8 mouse cellular contexts compared by ENCODE assay signal in genomic region chr5:36747794-36748535, GRCm38 (mm10). TPM values are rescaled to one million over a fixed set of nuclear protein-coding genes. Genes with fewer than 3 reads are reported as not detected.
A peak's percentile ranks its signal among the peaks of the same experiment; 100 is the strongest.
DNase-seq lines count a peak whose midpoint lies in the region; ATAC-seq and TF ChIP-seq lines count a peak whose summit lies in the region.

No protein-coding gene starts in this region.

- peak; percentile 80 for ATAC-seq in lung, embryonic 14.5 days (ENCODE audit: insufficient read depth)
- peak; percentile 53 for ATAC-seq in granulocyte monocyte progenitor cell, adult 5-6 weeks (replicated peaks; ENCODE audit: poor library complexity, severe bottlenecking)
- peak; percentile 78 for ATAC-seq in liver, embryonic 13.5 days (ENCODE audit: low read depth)
- peak; percentile 27; the same call in 1 of the 2 replicates for ATAC-seq in stomach, embryonic 15.5 days (ENCODE audit: insufficient read depth, low FRiP score, low read depth)

- H3K4me3 ChIP-seq in lung, embryonic 14.5 days (ENCODE audit: low read depth, low read length): peak overlapping the region; percentile 93
- peak overlapping the region; percentile 100 for H3K4me3 ChIP-seq in brown adipose tissue, adult 24 weeks (ENCODE audit: insufficient read depth, low read depth, low read length)
- peak overlapping the region; percentile 97 for H3K4me3 ChIP-seq in liver, embryonic 13.5 days (replicated peaks)
- peak overlapping the region; percentile 91 for H3K4me3 ChIP-seq in stomach, embryonic 15.5 days (replicated peaks)

- no peak overlapping the region for H3K27ac ChIP-seq in lung, embryonic 14.5 days (ENCODE audit: low read depth)
- peak overlapping the region; percentile 69 for H3K27ac ChIP-seq in brown adipose tissue, adult 24 weeks (replicated peaks; ENCODE audit: low read depth, low read length)
- H3K27ac ChIP-seq in liver, embryonic 13.5 days: peak overlapping the region; percentile 77
- no peak overlapping the region for H3K27ac ChIP-seq in stomach, embryonic 15.5 days

- no peaks in the 10 kb centered on the region for H3K9me3 ChIP-seq in lung, embryonic 14.5 days (ENCODE audit: low read depth, low read length)
- H3K9me3 ChIP-seq in liver, embryonic 13.5 days (replicated peaks): no peaks in the 10 kb centered on the region
- H3K9me3 ChIP-seq in stomach, embryonic 15.5 days: no peaks in the 10 kb centered on the region

- DNase-seq in lung, embryonic 14.5 days: no peak
- no peak for DNase-seq in lung, postnatal 25 days (ENCODE audit: low spot score)
- no peak for DNase-seq in liver, embryonic 13.5 days
- DNase-seq in adrenal gland, adult 18-20 months (ENCODE audit: low spot score in 2 of 2): no peak
- DNase-seq in adrenal gland, postnatal 25 days: no peak

- no peak for TF ChIP-seq CTCF in lung, embryonic 14.5 days (IDR thresholded peaks at IDR 0.05; ENCODE audit: low read depth)

- WGBS in lung, embryonic 14.5 days: 2% methylated on average over 76 of the region's 76 CpGs
- WGBS in liver, embryonic 13.5 days (ENCODE audit: insufficient replicate concordance): 1% methylated on average over 76 of the region's 76 CpGs
- WGBS in stomach, embryonic 15.5 days: 2% methylated on average over 76 of the region's 76 CpGs

- H3K4me1 ChIP-seq in lung, embryonic 14.5 days (ENCODE audit: insufficient read depth): peaks cover 7% of the 10 kb centered on the region; the same call in 1 of the 2 replicates
- no peaks in the 10 kb centered on the region for H3K4me1 ChIP-seq in brown adipose tissue, adult 24 weeks (ENCODE audit: control insufficient read depth, insufficient read depth, insufficient read length, low read length)
- peaks cover 31% of the 10 kb centered on the region for H3K4me1 ChIP-seq in liver, embryonic 13.5 days (replicated peaks)
- peaks cover 6% of the 10 kb centered on the region; the same call in 1 of the 2 replicates for H3K4me1 ChIP-seq in stomach, embryonic 15.5 days

- H3K4me2 ChIP-seq in lung, embryonic 14.5 days: peak overlapping the region; percentile 94
- peak overlapping the region; percentile 94 for H3K4me2 ChIP-seq in liver, embryonic 13.5 days
- peak overlapping the region; percentile 94 for H3K4me2 ChIP-seq in stomach, embryonic 15.5 days

- no peaks in the 10 kb centered on the region for H3K36me3 ChIP-seq in lung, embryonic 14.5 days (ENCODE audit: insufficient read depth)
- H3K36me3 ChIP-seq in liver, embryonic 13.5 days: peaks cover 4% of the 10 kb centered on the region; the same call in 1 of the 2 replicates
- H3K36me3 ChIP-seq in stomach, embryonic 15.5 days: no peaks in the 10 kb centered on the region

- no peaks in the 10 kb centered on the region for H3K27me3 ChIP-seq in lung, embryonic 14.5 days (ENCODE audit: insufficient read depth, low read length)
- no peaks in the 10 kb centered on the region for H3K27me3 ChIP-seq in liver, embryonic 13.5 days
- H3K27me3 ChIP-seq in stomach, embryonic 15.5 days (replicated peaks): no peaks in the 10 kb centered on the region

- peak overlapping the region; percentile 82 for H3K9ac ChIP-seq in lung, embryonic 14.5 days
- H3K9ac ChIP-seq in liver, embryonic 13.5 days: peak overlapping the region; percentile 89
- peak overlapping the region; percentile 69 for H3K9ac ChIP-seq in stomach, embryonic 15.5 days

RNA-seq across cellular contexts. Expression of gene Bloc1s4, which starts 0.5 kb away (rescaled TPM):
- 23.2 and 23.9 TPM in 2 replicates for polyA plus RNA-seq in lung, embryonic 14.5 days (2014; fragmentation: Nextera tagmentation; extraction: Ambion mirVana)
- polyA plus RNA-seq in brown adipose tissue, adult 24 weeks (2012; ENCODE audit: insufficient read depth, insufficient read length, missing spikeins): 12.0 and 17.0 TPM in 2 replicates
- 5.2 and 10.2 TPM in 2 replicates for total RNA-seq in granulocyte monocyte progenitor cell, adult 5-6 weeks (2014; fragmentation: Nextera tagmentation)
- 17.1 and 20.9 TPM in 2 replicates for total RNA-seq in granulocyte monocyte progenitor cell, adult 5-6 weeks (2017)
- 15.5 and 16.7 TPM in 2 replicates for polyA plus RNA-seq in liver, embryonic 13.5 days (2015; fragmentation: Nextera tagmentation; extraction: Ambion mirVana)
- 23.2 and 26.3 TPM in 2 replicates for polyA plus RNA-seq in stomach, embryonic 15.5 days (2015; fragmentation: Nextera tagmentation; extraction: Ambion mirVana)
- 10 to 100 TPM; 27.0 to 35.8 TPM for total RNA-seq in adrenal gland, adult 18-20 months (2021)
- total RNA-seq in adrenal gland, postnatal 25 days (2021): 25.7 and 30.4 TPM in 2 replicates

RNA-seq across cellular contexts. Expression of gene Mrfap1, which starts 48.6 kb away (rescaled TPM):
- polyA plus RNA-seq in lung, embryonic 14.5 days (2014; fragmentation: Nextera tagmentation; extraction: Ambion mirVana): 568 and 573 TPM in 2 replicates
- polyA plus RNA-seq in brown adipose tissue, adult 24 weeks (2012; ENCODE audit: insufficient read depth, insufficient read length, missing spikeins): 235 and 311 TPM in 2 replicates
- 182 and 191 TPM in 2 replicates for total RNA-seq in granulocyte monocyte progenitor cell, adult 5-6 weeks (2014; fragmentation: Nextera tagmentation)
- total RNA-seq in granulocyte monocyte progenitor cell, adult 5-6 weeks (2017): 337 and 373 TPM in 2 replicates
- polyA plus RNA-seq in liver, embryonic 13.5 days (2015; fragmentation: Nextera tagmentation; extraction: Ambion mirVana): 184 and 217 TPM in 2 replicates
- polyA plus RNA-seq in stomach, embryonic 15.5 days (2015; fragmentation: Nextera tagmentation; extraction: Ambion mirVana): 510 and 539 TPM in 2 replicates
- total RNA-seq in adrenal gland, adult 18-20 months (2021): 100 to 1,000 TPM; 581 to 655 TPM
- 603 and 658 TPM in 2 replicates for total RNA-seq in adrenal gland, postnatal 25 days (2021)

RNA-seq across cellular contexts. Expression of gene D5Ertd579e, which starts 52.1 kb away (rescaled TPM):
- 23.7 and 25.5 TPM in 2 replicates for polyA plus RNA-seq in lung, embryonic 14.5 days (2014; fragmentation: Nextera tagmentation; extraction: Ambion mirVana)
- polyA plus RNA-seq in brown adipose tissue, adult 24 weeks (2012; ENCODE audit: insufficient read depth, insufficient read length, missing spikeins): 62.7 and 65.5 TPM in 2 replicates
- 20.5 and 20.9 TPM in 2 replicates for total RNA-seq in granulocyte monocyte progenitor cell, adult 5-6 weeks (2014; fragmentation: Nextera tagmentation)
- total RNA-seq in granulocyte monocyte progenitor cell, adult 5-6 weeks (2017): 14.2 and 23.8 TPM in 2 replicates
- 21.9 and 25.3 TPM in 2 replicates for polyA plus RNA-seq in liver, embryonic 13.5 days (2015; fragmentation: Nextera tagmentation; extraction: Ambion mirVana)
- 19.6 and 20.0 TPM in 2 replicates for polyA plus RNA-seq in stomach, embryonic 15.5 days (2015; fragmentation: Nextera tagmentation; extraction: Ambion mirVana)
- 10 to 100 TPM; 73.9 to 87.5 TPM for total RNA-seq in adrenal gland, adult 18-20 months (2021)
- total RNA-seq in adrenal gland, postnatal 25 days (2021): 63.3 and 73.0 TPM in 2 replicates

Comparison
In these comparisons a context has a peak if more than half of its experiments do, and no peak if none do; other contexts are left out.
1. ATAC-seq: peak in every context shown above with its lines; median percentile 80 in lung, embryonic 14.5 days; 78 in liver, embryonic 13.5 days; 53 in granulocyte monocyte progenitor cell, adult 5-6 weeks; 27 in stomach, embryonic 15.5 days.
2. H3K27ac ChIP-seq: peak in brown adipose tissue, adult 24 weeks (single experiment) and liver, embryonic 13.5 days (single experiment); none in lung, embryonic 14.5 days (single experiment) and stomach, embryonic 15.5 days (single experiment).
3. Peak in every context shown above with its lines, with median percentiles within 50 percentile points of each other: H3K4me2 ChIP-seq, H3K4me3 ChIP-seq and H3K9ac ChIP-seq.